In genomic region chr2:173382176-173382813, GRCm38 (mm10) we compare ENCODE assay signal across 10 mouse cellular contexts.
DNase-seq lines count a peak whose midpoint lies in the region; ATAC-seq and TF ChIP-seq lines count a peak whose summit lies in the region.
"Had no signal": no experiment of that assay in that cellular context is flagged by ENCODE, and none has a peak within 500 bp of the region (broad histone marks: within the 10 kb centered on the region; RNA-seq: fewer than 3 reads in every experiment).

No protein-coding gene starts in this region.

- no peaks in the 10 kb centered on the region; the same call in 1 of the 2 replicates for H3K27me3 ChIP-seq in hindbrain, embryonic 10.5 days (ENCODE audit: insufficient read depth, poor library complexity, severe bottlenecking)
- H3K27me3 ChIP-seq in hindbrain, embryonic 16.5 days (replicated peaks; ENCODE audit: control insufficient read depth, insufficient read depth, low read length) = no peaks in the 10 kb centered on the region
- H3K27me3 ChIP-seq in kidney, adult 2 months (replicated peaks; ENCODE audit: control insufficient read depth, insufficient read depth, low read length) = no peaks in the 10 kb centered on the region
- no peaks in the 10 kb centered on the region for H3K27me3 ChIP-seq in neural tube, embryonic 15.5 days (replicated peaks)
- H3K27me3 ChIP-seq: CH12.LX had no signal

- H3K27ac ChIP-seq in hindbrain, embryonic 10.5 days = peak overlapping the region; percentile 59
- H3K27ac ChIP-seq in hindbrain, embryonic 16.5 days (ENCODE audit: low read depth, low read length) = no peak overlapping the region
- no peak overlapping the region for H3K27ac ChIP-seq in kidney, adult 2 months (ENCODE audit: insufficient read depth, low read depth, low read length)
- H3K27ac ChIP-seq in neural tube, embryonic 15.5 days (replicated peaks) = 0 out of 2 replicates have a peak overlapping the region, but pooled peaks have one; percentile 13

- no peak for TF ChIP-seq CTCF in kidney, adult 2 months (conservative IDR thresholded peaks at IDR 0.05; ENCODE audit: insufficient read depth, insufficient read length, low read depth, low read length)

- H3K9ac ChIP-seq in hindbrain, embryonic 16.5 days (ENCODE audit: low read depth, low read length) = no peak overlapping the region
- H3K9ac ChIP-seq in neural tube, embryonic 15.5 days (replicated peaks) = no peak overlapping the region

- no peak for ATAC-seq in hindbrain, embryonic 16.5 days
- ATAC-seq in neural tube, embryonic 15.5 days (ENCODE audit: low FRiP score) = no peak

- H3K4me2 ChIP-seq in hindbrain, embryonic 16.5 days (ENCODE audit: low read length) = no peak overlapping the region
- no peak overlapping the region for H3K4me2 ChIP-seq in neural tube, embryonic 15.5 days

- peaks cover 26% of the 10 kb centered on the region for H3K4me1 ChIP-seq in hindbrain, embryonic 10.5 days (replicated peaks)
- peaks cover 3% of the 10 kb centered on the region; the same call in 1 of the 2 replicates for H3K4me1 ChIP-seq in hindbrain, embryonic 16.5 days (ENCODE audit: control insufficient read depth, insufficient read depth, low read depth, low read length)
- H3K4me1 ChIP-seq in kidney, adult 2 months (ENCODE audit: control insufficient read depth, insufficient read depth, low read length) = no peaks in the 10 kb centered on the region
- H3K4me1 ChIP-seq in neural tube, embryonic 15.5 days = peaks cover 8% of the 10 kb centered on the region

- H3K36me3 ChIP-seq in hindbrain, embryonic 10.5 days = no peaks in the 10 kb centered on the region
- H3K36me3 ChIP-seq in hindbrain, embryonic 16.5 days (ENCODE audit: control insufficient read depth, insufficient read depth, low read length) = no peaks in the 10 kb centered on the region
- H3K36me3 ChIP-seq in kidney, adult 2 months (ENCODE audit: control insufficient read depth, insufficient read depth, low read length) = no peaks in the 10 kb centered on the region
- no peaks in the 10 kb centered on the region for H3K36me3 ChIP-seq in neural tube, embryonic 15.5 days

- no peak overlapping the region for H3K4me3 ChIP-seq in hindbrain, embryonic 10.5 days
- H3K4me3 ChIP-seq in hindbrain, embryonic 16.5 days (ENCODE audit: low read length) = no peak overlapping the region
- no peak overlapping the region for H3K4me3 ChIP-seq in kidney, adult 2 months (ENCODE audit: insufficient read depth, low read depth, low read length)
- H3K4me3 ChIP-seq in neural tube, embryonic 15.5 days (replicated peaks) = no peak overlapping the region

- H3K9me3 ChIP-seq in hindbrain, embryonic 10.5 days = no peaks in the 10 kb centered on the region
- no peaks in the 10 kb centered on the region for H3K9me3 ChIP-seq in hindbrain, embryonic 16.5 days (ENCODE audit: control insufficient read depth, low read length)
- H3K9me3 ChIP-seq in neural tube, embryonic 15.5 days (replicated peaks) = no peaks in the 10 kb centered on the region

- no peak for DNase-seq in hindbrain, embryonic 10.5 days (ENCODE audit: low spot score)
- peak; percentile 39 for DNase-seq in thymus, postnatal 0 days (ENCODE audit: low spot score)
- no peak for DNase-seq in thymus, postnatal 4 days
- peak; percentile 70 for DNase-seq in kidney, adult 2 months
- no peak for DNase-seq in urinary bladder, adult 18-20 months (ENCODE audit: low spot score in 2 of 2)
- DNase-seq in testis, postnatal 14 days (ENCODE audit: low spot score) = no peak
- DNase-seq: cerebellum, adult 9-11 months had no signal

- WGBS in hindbrain, embryonic 10.5 days = 68% methylated on average over 7 of the region's 7 CpGs
- 41% methylated on average over 7 of the region's 7 CpGs for WGBS in hindbrain, embryonic 16.5 days
- WGBS in kidney, adult 2 months = 50% methylated on average over 7 of the region's 7 CpGs
- 37% methylated on average over 7 of the region's 7 CpGs for WGBS in neural tube, embryonic 15.5 days

- no peak for TF ChIP-seq POLR2A in kidney, adult 2 months (IDR thresholded peaks at IDR 0.05; ENCODE audit: low read depth, low read length)

Comparison
In these comparisons a context has a peak if more than half of its experiments do, and no peak if none do; other contexts are left out.
1. DNase-seq: peak in thymus, postnatal 0 days (single experiment) and kidney, adult 2 months (single experiment); none in hindbrain, embryonic 10.5 days (single experiment), thymus, postnatal 4 days (single experiment), urinary bladder, adult 18-20 months (0 of 2) and testis, postnatal 14 days (single experiment).
2. H3K27ac ChIP-seq: peak in hindbrain, embryonic 10.5 days (single experiment) and neural tube, embryonic 15.5 days (single experiment); none in hindbrain, embryonic 16.5 days (single experiment) and kidney, adult 2 months (single experiment).